Mouse (Mus musculus) neural tube, embryonic 13.5 days (tissue): Measurements from ENCODE around the gene Enkur. TPM values are rescaled to one million over a fixed set of nuclear protein-coding genes. Genes with fewer than 3 reads are reported as not detected.

Experiments
- polyA plus RNA-seq: library from polyadenylated mRNA; unstranded; fragments of >200 nt; fragmentation: Nextera tagmentation; extraction: Ambion mirVana; gene quantifications from 2 replicates; pipeline ENCODE4 v1.2.1, GENCODE M21; 2015

The Enkur gene
- polyA plus RNA-seq, 1 experiment from 2014 or later, result 1.5 TPM

Other genes with a start within 250 kb of the Enkur start
- 33.9 and 34.9 TPM in 2 replicates for gene Arhgap21, start 236.5 kb downstream of the Enkur start, polyA plus RNA-seq
- gene Thnsl1, start 359 bp upstream of the Enkur start, polyA plus RNA-seq, result 18.8 and 19.3 TPM in 2 replicates
- gene Gpr158, start 162.2 kb upstream of the Enkur start, polyA plus RNA-seq, result 2.2 and 2.5 TPM in 2 replicates